Mouse (Mus musculus) adrenal gland, postnatal 25 days (tissue): ENCODE results near the gene Tmem161b. TPM values are rescaled to one million over a fixed set of nuclear protein-coding genes. Genes with fewer than 3 reads are reported as not detected.

ENCODE experiments used
- microRNA-seq, 2 experiments: library from miRNA; unstranded; fragments of <30 nt; microRNA quantifications; one replicate each; pipeline ENCODE4 v1.2.0; 2021
- total RNA-seq: library from RNA; stranded (reverse); gene quantifications from 2 replicates; pipeline ENCODE4 v1.2.3, GENCODE M21; 2021

Tmem161b gene
- total RNA-seq, 1 experiment from 2014 or later, result 18.4 TPM

Small RNA genes within 50 kb of the gene (microRNA-seq; reads per million reads assigned to microRNA genes)
- gene Gm24331, result 0 reads per million in 2 experiments
